Mouse (Mus musculus) G1E-ER4 (cell line): ENCODE measurements around the gene Rpl3l. TPM values are rescaled to one million over a fixed set of nuclear protein-coding genes. Genes with fewer than 3 reads are reported as not detected.

ENCODE experiments used
- GATA1 ChIP-seq: IDR thresholded peaks from one replicate; pipeline ENCODE4 v1.8.0; 2012; ENCODE audit warnings: low read length, inconsistent platforms
- polyA plus RNA-seq: library from polyadenylated mRNA; stranded (reverse); fragments of >175 nt; gene quantifications from 2 replicates; pipeline ENCODE4 v1.2.3, GENCODE M21; 2012

Gene Rpl3l
- polyA plus RNA-seq: not detected in 2 replicates

- no peak for TF ChIP-seq GATA1
Observed at GRCm38 (mm10) chr17:24727618-24728017, at the start of gene Rpl3l. Gene Rpl3l (plus strand): TSS chr17:24727820.

GRCm38 (mm10) chr17:24686514-24686913, 41.1 kb upstream of the Rpl3l start:
- no peak for TF ChIP-seq GATA1

GRCm38 (mm10) chr17:24687146-24687595, 40.4 kb upstream of the Rpl3l start:
- TF ChIP-seq GATA1: no peak

- TF ChIP-seq GATA1: no peak
Observed at GRCm38 (mm10) chr17:24687599-24687998, 40.0 kb upstream of the Rpl3l start.

GRCm38 (mm10) chr17:24689251-24690081, 38.2 kb upstream of the Rpl3l start, which contains the start of gene Syngr3:
Gene Syngr3 (minus strand): TSS chr17:24689955.
- TF ChIP-seq GATA1: no peak

- TF ChIP-seq GATA1: no peak
Observed at GRCm38 (mm10) chr17:24692385-24692784, 35.2 kb upstream of the Rpl3l start.

- TF ChIP-seq GATA1: no peak
Observed at GRCm38 (mm10) chr17:24695326-24696010, 32.2 kb upstream of the Rpl3l start.

- TF ChIP-seq GATA1: no peak
Observed at GRCm38 (mm10) chr17:24696011-24696697, 31.5 kb upstream of the Rpl3l start, which contains the start of the genes Gfer and Noxo1. Gene Gfer (minus strand): TSS chr17:24696156. Gene Noxo1 (plus strand): TSS chr17:24696234.

- TF ChIP-seq GATA1: no peak
Observed at GRCm38 (mm10) chr17:24697985-24698384, 29.6 kb upstream of the Rpl3l start.

GRCm38 (mm10) chr17:24698715-24699114, 28.9 kb upstream of the Rpl3l start:
- TF ChIP-seq GATA1: no peak

- TF ChIP-seq GATA1: no peak
Observed at GRCm38 (mm10) chr17:24699473-24699872, 28.1 kb upstream of the Rpl3l start.

GRCm38 (mm10) chr17:24701251-24701650, 26.4 kb upstream of the Rpl3l start:
- no peak for TF ChIP-seq GATA1

GRCm38 (mm10) chr17:24705821-24706220, 21.8 kb upstream of the Rpl3l start:
- TF ChIP-seq GATA1: no peak

GRCm38 (mm10) chr17:24706982-24707800, 20.4 kb upstream of the Rpl3l start, which contains the start of gene Tbl3:
Gene Tbl3 (minus strand): TSS chr17:24707660.
- TF ChIP-seq GATA1: peak; percentile 38
